Mouse (Mus musculus) embryo, embryonic 10 days (tissue): ENCODE measurements at regions not wholly inside any gene's neighbourhood (a gene's known extent, or its start where the extent isn't known, plus 50 kb on each side); places are given as distances from the start of the nearest gene placed in this dataset.
A peak's percentile ranks its signal among the peaks of the same experiment; 100 is the strongest.

ENCODE experiments used
- DNase-seq: peaks from one replicate; pipeline ENCODE4 v3.0.0-alpha.2; 2015; ENCODE audit warnings: low spot score

DNA sequence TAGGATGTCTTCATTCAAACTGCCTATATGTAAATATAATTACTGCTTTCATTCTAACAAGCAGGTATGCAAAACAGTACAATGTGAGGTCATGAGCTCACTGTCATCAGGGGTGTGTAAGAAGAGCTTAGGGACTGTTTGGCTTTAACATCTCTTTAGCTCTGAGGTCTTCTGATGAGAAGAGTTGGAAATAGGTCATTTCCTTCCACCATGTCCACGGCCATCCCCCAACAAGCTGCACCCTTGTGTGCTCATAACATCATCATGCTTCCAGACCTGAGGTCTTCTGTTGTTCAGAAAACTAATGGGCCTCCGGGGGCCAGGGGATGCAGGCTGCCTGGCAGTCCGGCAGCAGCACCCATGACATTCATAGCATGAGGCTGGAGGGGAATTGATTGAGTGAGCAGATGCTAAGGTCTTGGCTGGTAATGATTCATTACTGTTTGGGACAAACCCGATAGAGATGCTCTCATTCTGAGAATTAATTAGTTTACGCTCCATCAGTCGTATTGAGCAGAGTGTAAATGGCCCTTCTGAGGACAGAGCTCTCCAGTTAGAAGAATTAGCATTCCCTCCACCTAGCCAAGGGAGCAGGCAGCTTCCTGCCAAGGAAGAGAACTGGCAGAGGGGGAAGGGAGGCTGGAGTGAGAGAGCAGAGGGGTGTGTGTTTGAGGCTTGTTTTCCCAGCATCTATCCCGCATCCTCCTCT, 64.0 kb downstream of the Rps24 start:
- peak; percentile 51 for DNase-seq

DNA sequence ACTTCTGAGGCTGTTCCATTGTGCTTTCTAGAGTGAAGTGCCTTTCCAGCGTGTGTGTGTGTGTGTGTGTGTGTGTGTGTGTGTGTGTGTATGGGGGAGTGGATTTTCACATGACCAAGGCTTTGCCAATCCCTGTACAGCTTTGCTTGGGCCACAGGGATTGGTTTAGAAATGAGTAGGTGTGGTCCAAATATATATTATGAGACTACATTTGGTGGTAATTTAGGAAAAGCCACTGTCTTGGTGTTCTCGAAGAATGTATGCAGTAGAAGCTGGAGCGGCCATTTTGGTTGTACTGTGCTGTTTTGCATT, 64.5 kb downstream of the Rps24 start:
- no peak for DNase-seq

DNA sequence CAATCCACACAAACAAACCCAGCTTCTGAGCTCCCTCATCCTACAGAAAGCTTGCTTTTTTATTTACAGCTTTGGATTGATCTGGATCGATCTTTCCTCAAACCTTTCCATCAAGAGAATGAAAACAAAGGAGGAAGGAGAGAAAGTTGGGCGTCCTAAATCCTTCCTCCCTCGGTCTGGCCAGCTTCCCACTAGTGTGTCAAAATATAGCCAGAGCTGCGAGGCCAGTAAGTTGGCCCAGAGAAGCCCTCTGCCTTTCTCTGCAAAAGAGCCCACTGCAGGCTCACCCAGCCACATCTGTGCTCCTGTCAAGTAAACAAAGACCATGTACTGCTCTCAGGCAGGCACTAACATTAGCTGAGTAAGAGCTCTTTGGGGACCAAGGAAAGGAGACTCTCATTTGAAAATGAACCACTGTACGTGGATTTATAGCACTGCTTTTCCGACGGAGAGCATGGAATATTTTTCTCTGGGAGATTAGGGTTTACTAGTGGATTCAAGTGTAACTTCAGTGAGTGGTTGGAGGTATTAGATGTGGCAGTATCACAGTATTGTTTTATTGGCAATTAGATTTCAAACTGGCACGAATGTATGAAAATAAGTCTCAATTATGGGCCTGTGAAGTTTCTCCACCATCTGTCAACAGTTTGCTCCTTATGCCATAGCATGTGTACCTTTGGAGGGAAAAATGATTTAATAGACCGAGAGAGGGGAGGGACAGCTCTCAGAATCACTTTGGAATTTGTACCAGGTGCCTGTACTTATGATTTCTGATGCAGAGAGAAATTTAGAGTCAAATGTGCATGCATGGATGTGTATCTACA, 78.1 kb downstream of the Rps24 start:
- DNase-seq = no peak

DNA sequence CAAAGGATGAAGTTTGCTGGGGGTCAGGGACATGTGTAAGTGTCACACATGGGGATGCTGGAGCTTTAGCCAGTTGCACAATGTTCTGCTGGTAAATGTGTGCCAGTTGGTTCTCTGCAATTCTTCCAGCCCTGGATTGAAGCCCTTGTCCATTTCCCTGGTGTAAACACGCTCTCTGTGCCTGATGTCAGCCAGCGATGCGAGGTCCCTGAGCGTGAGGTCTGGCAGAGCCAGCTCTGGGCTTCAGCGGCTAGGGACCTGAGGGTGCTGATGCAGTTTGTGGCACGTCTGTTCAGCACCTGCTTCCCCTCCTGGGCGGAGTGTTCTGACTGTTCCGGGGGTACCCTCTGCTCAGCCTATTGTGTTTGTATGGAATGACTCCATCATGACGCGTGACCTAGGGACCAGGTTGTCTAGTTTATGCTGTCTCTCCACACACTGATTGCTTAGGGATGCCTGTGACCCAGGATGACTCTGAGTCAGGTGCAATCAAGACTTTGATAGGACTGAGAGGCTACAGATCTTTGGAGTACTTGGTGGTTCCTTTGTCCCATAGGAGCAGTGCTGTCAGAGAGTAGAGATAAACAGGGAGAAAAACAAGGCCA, 78.9 kb downstream of the Rps24 start:
- DNase-seq = no peak

GRCm38 (mm10) chr14:24575111-24575510, 88.2 kb downstream of the Rps24 start:
- no peak for DNase-seq

DNA sequence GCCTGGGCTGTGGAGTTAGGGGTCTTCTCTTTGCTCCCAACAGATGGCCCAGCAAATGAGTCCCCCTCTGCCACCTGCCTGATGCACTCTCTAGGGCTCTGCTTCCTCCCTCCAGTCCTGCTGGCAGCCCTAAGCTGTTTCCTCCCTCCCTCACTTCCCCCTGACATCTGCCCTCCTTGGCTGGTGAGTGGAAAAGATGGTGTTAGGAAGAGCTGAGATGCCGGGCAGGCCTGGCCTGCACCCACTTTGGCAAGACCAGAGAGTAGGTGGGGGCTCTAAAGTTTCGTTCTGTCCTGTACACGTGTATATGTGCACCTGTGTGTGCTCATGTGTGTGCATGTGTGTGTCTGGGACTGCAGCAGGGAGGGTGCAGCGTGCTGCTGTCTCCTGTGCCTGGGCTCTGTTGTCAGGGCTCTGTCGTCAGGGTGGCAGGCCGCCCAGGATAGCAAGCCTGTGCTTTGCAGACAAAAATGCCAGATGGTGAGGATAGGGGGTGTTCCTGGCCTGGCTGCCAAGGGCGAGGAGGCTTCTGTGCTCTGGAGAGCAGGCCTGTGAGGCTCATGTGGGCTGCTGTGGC, 91.7 kb downstream of the Rps24 start:
- DNase-seq = no peak

DNA sequence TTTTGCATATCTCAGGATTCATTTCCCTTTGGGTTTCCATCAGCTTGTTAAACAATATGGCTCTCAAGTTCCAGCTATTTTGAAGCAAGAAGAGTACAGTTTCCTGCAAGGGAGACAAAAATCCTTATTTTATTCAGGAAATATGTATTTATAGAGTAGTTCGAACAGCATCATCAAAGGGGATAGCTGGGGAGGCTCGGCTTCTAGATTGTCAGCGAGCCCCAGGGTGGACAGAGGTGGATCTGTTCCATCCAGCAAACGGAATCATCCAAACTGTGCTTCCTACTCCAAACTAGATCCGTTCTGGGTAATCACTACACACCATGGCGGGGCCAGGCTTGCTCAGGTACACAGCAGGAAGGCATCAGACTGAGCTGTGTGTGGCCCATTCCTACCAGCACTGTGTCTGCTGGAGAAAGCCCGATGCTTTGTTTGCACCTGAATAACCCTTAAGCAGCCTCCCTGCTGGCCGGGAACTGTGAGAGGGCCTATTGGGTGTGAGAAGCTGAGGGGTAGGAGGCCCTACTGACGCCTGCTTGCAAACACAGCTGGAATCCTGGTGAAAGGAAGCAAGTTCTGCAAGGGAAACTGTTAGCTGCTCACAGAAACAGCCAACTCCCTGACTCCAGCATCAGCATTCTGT, 92.3 kb downstream of the Rps24 start:
- peak; percentile 25 for DNase-seq

DNA sequence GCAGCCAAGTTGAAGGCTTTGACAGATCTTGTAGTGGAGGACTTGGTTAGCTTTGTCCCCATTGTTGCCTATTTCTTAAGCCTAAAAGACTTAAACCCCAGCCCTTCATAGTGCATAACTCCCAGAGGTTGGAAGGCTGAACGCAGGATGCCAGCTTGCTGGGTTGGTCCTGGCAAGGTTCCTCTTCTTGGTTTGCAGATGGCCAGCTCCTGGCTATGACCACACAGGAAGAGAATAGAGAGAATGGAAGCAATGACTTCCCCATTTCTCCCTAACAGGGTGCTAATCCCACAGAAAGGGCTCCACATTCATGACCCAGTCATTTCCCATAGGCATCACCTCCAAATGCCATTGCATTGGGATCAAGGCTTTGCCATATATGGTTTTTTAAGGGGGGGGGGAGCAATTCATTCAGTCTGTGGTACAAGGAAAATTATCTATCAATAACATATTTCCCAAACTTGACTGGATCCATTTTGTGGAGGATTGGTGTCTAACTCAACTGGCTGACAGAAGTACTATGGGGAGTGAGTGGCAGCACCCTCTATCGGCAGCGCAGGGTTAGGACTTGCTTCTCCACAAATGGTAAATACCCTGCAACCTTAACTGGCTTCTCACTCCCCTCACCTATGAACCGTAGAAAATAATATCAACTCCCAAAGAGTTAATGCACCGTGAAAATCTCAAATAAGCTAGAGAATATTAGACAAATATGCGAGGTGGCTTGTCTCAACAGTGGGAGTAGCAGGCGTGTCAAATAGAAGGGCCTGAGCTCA, 99.4 kb downstream of the Rps24 start:
- no peak for DNase-seq

DNA sequence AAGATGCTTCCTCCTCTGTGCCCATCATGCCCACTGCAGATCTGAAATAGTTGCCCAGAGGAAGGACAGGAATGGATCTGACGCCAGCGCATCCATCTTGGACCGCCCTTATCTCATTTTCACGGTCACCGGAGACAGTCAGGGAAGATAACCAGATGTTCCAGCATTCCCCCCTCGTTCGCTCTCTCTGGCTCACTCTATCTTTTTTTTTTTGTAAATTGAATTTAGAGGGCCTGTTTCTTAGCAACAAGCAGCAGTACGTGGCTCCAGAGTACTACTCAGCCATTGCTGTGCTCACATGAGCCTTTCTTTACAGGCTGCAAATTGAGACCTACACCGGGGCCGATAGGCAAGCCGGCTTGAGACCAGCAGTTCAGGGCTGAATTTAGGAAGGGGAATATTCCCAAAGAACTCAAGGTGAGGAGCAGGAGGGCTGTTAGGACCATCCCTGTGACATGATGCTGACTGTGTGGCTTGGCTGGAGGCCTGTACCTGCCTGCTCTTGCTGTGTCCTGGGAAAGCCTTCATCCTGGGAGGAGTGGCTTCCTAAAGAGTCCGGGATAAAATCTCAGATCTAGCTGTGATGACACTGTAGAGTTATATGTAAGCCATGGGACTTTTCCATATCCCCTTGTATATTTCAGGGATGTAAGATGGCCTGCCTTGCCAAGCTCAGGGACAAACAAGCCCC, 100.2 kb downstream of the Rps24 start:
- no peak for DNase-seq

- DNase-seq = no peak
These were observed 101.1 kb downstream of the Rps24 start for GRCm38 (mm10) chr14:24588041-24588440.

DNA sequence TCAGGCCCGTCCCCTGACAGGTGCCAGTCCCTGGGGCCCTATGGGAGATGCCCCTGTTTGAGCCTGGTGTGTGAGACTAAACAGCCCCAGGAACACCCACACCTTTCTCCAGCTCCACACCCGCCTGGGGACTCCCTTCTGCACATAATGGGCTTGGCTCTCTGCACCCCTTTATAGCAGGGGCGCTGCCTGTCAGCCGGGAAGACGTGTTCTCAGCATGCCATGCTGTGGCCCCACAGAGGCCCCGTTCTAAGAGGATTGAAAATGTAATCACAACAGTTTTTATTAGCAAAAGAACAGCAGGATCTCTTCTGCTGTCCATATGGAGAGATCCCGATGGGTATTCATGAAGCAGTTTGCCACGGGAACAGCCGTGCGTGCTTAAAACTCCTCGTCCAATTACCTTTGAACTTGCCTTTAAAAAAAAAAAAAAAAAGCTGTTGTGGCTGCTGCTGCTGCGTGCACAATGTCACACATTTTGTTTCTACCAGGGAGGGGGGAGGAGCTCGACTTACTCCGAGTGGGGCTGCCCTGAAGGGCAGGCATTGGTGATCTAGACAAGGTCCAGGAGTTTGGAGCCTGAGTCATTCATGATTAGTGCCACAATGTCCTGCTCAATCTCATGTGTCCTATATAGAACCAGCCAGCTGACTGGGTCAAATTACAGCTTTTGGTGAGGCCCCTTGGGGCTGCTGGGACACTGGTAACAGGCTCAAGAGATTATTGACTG, 119.7 kb downstream of the Rps24 start:
- DNase-seq = peak; percentile 39

DNA sequence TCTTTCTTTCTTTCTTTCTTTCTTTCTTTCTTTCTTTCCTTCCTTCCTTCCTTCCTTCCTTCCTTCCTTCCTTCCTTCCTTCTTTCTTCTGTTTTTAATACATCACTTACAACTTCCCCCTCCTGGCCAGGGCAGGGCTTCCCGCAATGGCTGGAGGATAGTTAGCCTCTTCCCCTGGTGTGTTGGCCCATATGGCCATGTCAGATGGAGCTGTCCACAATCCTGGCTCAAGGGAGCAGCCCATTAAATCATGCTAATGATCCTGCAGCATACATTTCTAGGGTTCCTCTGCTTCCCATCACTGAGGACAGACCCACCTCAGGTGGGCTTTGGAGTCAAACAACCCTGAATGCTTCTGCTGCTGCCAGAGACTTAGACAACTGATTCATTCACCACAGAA, 121.4 kb downstream of the Rps24 start:
- DNase-seq = no peak

DNA sequence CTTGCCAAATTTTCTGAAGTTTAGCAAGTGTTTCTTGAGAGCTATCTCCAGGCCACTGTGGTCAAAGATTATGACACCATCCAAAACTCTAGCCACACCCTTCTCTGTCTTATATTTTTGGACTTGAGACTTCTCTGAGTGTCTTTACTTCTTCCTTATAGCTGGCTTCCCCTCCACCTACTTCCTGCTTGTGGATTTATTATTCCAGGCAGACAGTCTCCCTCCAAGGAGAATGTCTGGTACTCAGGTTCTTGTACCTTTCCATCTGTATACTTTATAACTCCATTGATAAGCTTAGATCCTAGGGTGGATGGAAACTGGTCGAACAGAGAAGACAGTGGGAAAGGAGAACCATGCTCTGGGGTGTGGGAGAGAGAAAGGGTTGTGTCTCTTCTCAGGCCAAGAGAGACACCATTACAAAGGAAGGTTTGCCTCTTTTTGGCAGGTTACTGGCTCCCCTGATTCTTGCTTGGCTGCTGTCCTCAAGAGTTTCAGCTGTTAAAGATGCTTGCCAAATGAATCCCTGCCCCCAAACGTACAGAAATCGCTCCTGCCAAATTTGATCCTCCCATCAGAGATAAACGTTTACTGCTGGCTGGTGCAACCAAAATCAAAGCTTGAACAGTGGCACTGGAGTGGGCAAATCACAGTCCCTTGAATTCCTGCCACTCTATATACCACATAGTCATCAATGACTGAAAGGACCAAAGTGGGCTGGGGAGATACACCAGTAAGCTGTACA, 125.5 kb downstream of the Rps24 start:
- DNase-seq = no peak

GRCm38 (mm10) chr14:24615776-24616175, 128.9 kb downstream of the Rps24 start:
- DNase-seq = no peak

DNA sequence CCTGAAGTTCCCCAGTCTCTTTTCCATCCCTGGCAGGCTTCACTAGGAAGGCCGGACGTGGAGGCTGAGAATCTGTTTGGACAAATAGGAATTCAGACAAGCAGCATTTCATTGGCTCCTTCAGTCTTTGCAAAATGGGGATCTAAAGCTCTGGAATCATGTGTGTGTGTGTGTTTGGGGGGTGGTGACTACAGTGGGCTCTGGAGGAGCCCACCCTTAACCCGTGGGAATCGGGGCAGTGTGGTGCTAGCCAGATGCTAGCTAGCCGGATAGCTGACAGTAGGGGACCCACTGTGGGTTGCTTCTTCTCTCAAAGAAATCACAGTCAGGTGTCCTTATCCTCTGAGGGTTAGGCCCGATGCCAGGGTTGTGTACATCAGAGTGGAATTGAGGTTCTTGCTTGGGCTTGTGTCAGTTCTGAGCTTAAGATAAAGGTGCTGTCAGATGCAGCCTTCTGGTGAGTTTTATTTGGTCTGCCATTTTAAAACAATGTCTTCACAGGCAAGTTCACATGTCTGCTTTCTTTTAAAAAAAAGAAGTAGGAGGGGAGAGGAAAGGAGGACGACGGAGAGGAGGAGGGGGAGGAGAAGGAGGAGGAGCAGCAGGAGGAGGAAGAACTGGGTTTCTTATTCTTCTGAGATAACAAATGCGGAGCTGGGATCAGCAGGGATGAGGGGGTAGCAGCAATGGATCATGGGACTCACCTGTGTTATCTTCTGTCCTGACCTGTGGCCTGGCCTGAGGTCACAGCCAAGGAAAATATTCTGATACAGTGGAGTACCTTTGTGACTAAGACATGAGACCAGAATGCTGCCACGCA, 129.6 kb downstream of the Rps24 start:
- no peak for DNase-seq

GRCm38 (mm10) chr14:24617126-24617375, 130.1 kb downstream of the Rps24 start:
- no peak for DNase-seq

DNA sequence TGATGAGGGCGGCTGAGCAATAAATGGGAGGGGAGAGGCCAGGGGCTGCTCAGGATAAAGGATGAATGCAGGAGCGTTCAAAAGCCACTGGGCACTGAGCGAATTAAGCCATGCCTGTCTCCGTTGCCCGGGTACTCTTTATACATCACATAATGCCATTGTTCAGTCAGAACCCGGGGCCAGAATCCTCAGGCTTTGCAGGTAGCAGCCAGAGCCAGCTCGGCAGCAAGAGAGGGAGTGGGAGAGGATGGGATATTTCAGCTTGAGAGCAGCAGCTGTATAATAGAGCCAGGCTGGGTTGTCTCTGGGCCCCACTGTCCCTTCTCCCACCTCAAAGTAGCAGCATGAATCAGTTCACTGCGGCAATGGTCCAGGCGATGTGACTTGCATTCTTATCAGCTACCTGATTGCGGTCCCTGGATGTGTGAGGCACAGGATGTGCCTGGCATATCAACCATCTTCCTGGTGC, 130.5 kb downstream of the Rps24 start:
- peak; percentile 72 for DNase-seq

DNA sequence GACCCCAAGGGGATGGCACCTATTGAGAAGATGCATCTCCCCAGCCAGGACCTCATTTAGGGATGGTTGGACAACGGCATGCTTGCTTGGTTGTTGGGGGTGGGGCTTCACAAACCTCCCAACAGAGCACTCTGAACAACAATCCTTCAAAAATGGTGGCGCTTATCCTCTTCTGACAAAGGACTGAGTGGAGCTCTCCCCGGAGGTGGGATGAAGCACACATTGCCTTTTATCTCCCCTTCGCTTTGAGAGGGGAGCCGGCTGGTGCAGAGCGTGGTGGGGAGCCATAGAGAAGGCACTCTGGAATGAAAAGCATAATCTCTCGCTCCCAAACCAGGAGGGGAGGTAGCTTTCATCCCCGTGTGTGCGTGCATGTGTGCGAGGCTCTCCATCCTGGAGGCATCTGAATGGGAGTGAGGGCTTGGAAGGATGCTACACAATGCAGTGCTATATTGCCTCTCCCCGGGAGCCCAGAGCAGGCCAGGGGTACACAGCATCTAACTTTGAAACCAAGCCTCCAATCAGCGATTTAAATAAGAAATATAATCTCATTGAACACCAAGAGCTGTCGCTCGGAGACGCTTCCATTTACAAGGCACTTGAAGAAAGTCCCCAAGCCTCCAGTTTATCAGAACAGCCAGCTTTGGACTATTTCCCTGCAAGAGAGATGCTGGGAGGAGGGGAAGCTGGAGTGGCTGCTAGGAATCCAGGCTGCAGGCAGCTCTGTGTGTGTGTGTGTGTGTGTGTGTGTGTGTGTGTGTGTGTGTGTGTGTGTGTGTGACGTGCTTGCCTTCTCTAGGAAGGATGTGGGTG, 131.5 kb downstream of the Rps24 start:
- DNase-seq = peak; percentile 23
